Mouse (Mus musculus) forebrain, postnatal 0 days (tissue): ENCODE measurements around the gene Agk. TPM values are rescaled to one million over a fixed set of nuclear protein-coding genes. Genes with fewer than 3 reads are reported as not detected.

Experiments used
- ATAC-seq: fragments of 200-750 bp; cut with Nextera tagmentation; 2 replicates; pipeline ENCODE4 v1.8.0; 2017; ENCODE audit warnings: mild to moderate bottlenecking, moderate library complexity
- DNase-seq: peaks from one replicate; pipeline ENCODE4 v3.0.0-alpha.2; 2015
- H3K27ac ChIP-seq: fragments of 300-500 bp; sonication (generic); 2 replicates; pipeline ENCODE4 v1.5.1; 2014; ENCODE audit warnings: low read depth, mild to moderate bottlenecking, antibody characterized with exemption, low read length, moderate library complexity, mixed read lengths
- H3K27me3 ChIP-seq: fragments of 300-500 bp; sonication (generic); 2 replicates; pipeline ENCODE4 v1.6.1; 2014; ENCODE audit warnings: mild to moderate bottlenecking, low read length, mixed read lengths; ENCODE audit not compliant: insufficient read depth
- H3K36me3 ChIP-seq: fragments of 300-500 bp; sonication (generic); 2 replicates; pipeline ENCODE4 v1.6.1; 2014; ENCODE audit warnings: mild to moderate bottlenecking, moderate library complexity; ENCODE audit not compliant: insufficient read depth
- H3K4me1 ChIP-seq: fragments of 300-500 bp; sonication (generic); 2 replicates; pipeline ENCODE4 v1.6.1; 2014; ENCODE audit warnings: antibody characterized with exemption; ENCODE audit not compliant: insufficient read depth
- H3K4me2 ChIP-seq: fragments of 300-500 bp; sonication (generic); 2 replicates; pipeline ENCODE4 v1.6.1; 2014; ENCODE audit warnings: low read depth, mild to moderate bottlenecking, moderate library complexity
- H3K4me3 ChIP-seq: fragments of 300-500 bp; sonication (generic); 2 replicates; pipeline ENCODE4 v1.5.1; 2014; ENCODE audit warnings: low read depth, low read length, mixed read lengths
- H3K9ac ChIP-seq: fragments of 300-500 bp; sonication (generic); 2 replicates; pipeline ENCODE4 v1.6.1; 2014; ENCODE audit warnings: mild to moderate bottlenecking
- H3K9me3 ChIP-seq: fragments of 300-500 bp; sonication (generic); 2 replicates; pipeline ENCODE4 v1.6.1; 2016; ENCODE audit warnings: low read length
- CTCF ChIP-seq: sonication (generic); IDR thresholded peaks from 2 replicates; pipeline ENCODE4 v1.5.1; 2016; ENCODE audit warnings: antibody characterized with exemption, control low read depth, low read depth
- WGBS: fragments of 180-500 bp; shearing (Covaris S2); extraction: QIAGEN DNeasy Blood & Tissue Kit; methylation state at CpG from one replicate; pipeline ENCODE4 v1.1.7; 2014; 5-methylcytosine and 5-hydroxymethylcytosine counted together
- polyA plus RNA-seq: library from polyadenylated mRNA; unstranded; fragments of >200 nt; fragmentation: Nextera tagmentation; extraction: Ambion mirVana; gene quantifications from 2 replicates; pipeline ENCODE4 v1.2.1, GENCODE M21; 2015
- total RNA-seq: library from RNA; depleted of rRNA; stranded (reverse); fragments of >200 nt; gene quantifications from 2 replicates; pipeline ENCODE4 v1.2.3, GENCODE M21; 2014

The Agk gene
- total and polyA plus RNA-seq, 2 experiments from 2014 or later: 60.5 to 73.8 TPM

GRCm38 (mm10) chr6:40336735-40337731, 12.1 kb downstream of the Agk start:
- Histone ChIP-seq H3K9me3 (no peaks in the 10 kb centered on the region), H3K4me1 (0 out of 2 replicates have a peak, but pooled peaks cover 2% of the 10 kb centered on the region), H3K27me3 (no peaks in the 10 kb centered on the region), H3K4me3 (no peak overlapping the region), H3K36me3 (peaks cover 25% of the 10 kb centered on the region), H3K27ac (peak overlapping the region; percentile 75), H3K4me2 (no peak overlapping the region), H3K9ac (no peak overlapping the region)
- ATAC-seq (peak; percentile 91), DNase-seq (peak; percentile 6)
- TF ChIP-seq CTCF: no peak
- WGBS: 77% methylated on average over 6 of the region's 6 CpGs

- no peak for TF ChIP-seq CTCF
- H3K27ac ChIP-seq: no peak overlapping the region
- no peaks in the 10 kb centered on the region for H3K9me3 ChIP-seq
- no peaks in the 10 kb centered on the region for H3K27me3 ChIP-seq
- H3K4me3 ChIP-seq: no peak overlapping the region
- ATAC-seq (peak; percentile 87), DNase-seq (peak; percentile 76)
- peaks cover 3% of the 10 kb centered on the region; the same call in 1 of the 2 replicates for H3K36me3 ChIP-seq
- no peak overlapping the region for H3K9ac ChIP-seq
- H3K4me2 ChIP-seq: no peak overlapping the region
- 55% methylated on average over 10 of the region's 10 CpGs for WGBS
- 0 out of 2 replicates have a peak, but pooled peaks cover 7% of the 10 kb centered on the region for H3K4me1 ChIP-seq
These were observed 22.2 kb downstream of the Agk start for GRCm38 (mm10) chr6:40346959-40347771.

- ATAC-seq (peak; percentile 72), DNase-seq (no peak)
- Histone ChIP-seq H3K36me3 (peaks cover 8% of the 10 kb centered on the region), H3K4me3 (no peak overlapping the region), H3K9ac (no peak overlapping the region), H3K4me2 (no peak overlapping the region), H3K27me3 (no peaks in the 10 kb centered on the region), H3K27ac (no peak overlapping the region), H3K9me3 (no peaks in the 10 kb centered on the region), H3K4me1 (0 out of 2 replicates have a peak, but pooled peaks cover 7% of the 10 kb centered on the region)
- TF ChIP-seq CTCF: no peak
- 30% methylated on average over 1 of the region's 1 CpGs for WGBS
These were observed 22.8 kb downstream of the Agk start for GRCm38 (mm10) chr6:40347772-40348111.

- no peak overlapping the region for H3K4me3 ChIP-seq
- no peak for TF ChIP-seq CTCF
- H3K27me3 ChIP-seq: no peaks in the 10 kb centered on the region
- DNase-seq: no peak
- H3K9me3 ChIP-seq: no peaks in the 10 kb centered on the region
- H3K9ac ChIP-seq: no peak overlapping the region
- H3K4me1 ChIP-seq: 0 out of 2 replicates have a peak, but pooled peaks cover 7% of the 10 kb centered on the region
- no peak overlapping the region for H3K27ac ChIP-seq
- peaks cover 10% of the 10 kb centered on the region for H3K36me3 ChIP-seq
- no peak for ATAC-seq
- H3K4me2 ChIP-seq: no peak overlapping the region
These were observed 25.1 kb downstream of the Agk start for GRCm38 (mm10) chr6:40350041-40350440.

GRCm38 (mm10) chr6:40350856-40351255, 25.9 kb downstream of the Agk start:
- no peak overlapping the region for H3K9ac ChIP-seq
- no peak for TF ChIP-seq CTCF
- no peak for ATAC-seq
- no peaks in the 10 kb centered on the region for H3K27me3 ChIP-seq
- no peak overlapping the region for H3K4me2 ChIP-seq
- H3K9me3 ChIP-seq: no peaks in the 10 kb centered on the region
- peaks cover 10% of the 10 kb centered on the region for H3K36me3 ChIP-seq
- no peak overlapping the region for H3K27ac ChIP-seq
- H3K4me1 ChIP-seq: 0 out of 2 replicates have a peak, but pooled peaks cover 7% of the 10 kb centered on the region
- no peak overlapping the region for H3K4me3 ChIP-seq
- no peak for DNase-seq

GRCm38 (mm10) chr6:40353360-40353759, 28.4 kb downstream of the Agk start:
- Histone ChIP-seq H3K9me3 (no peaks in the 10 kb centered on the region), H3K27me3 (no peaks in the 10 kb centered on the region), H3K4me2 (no peak overlapping the region), H3K4me3 (no peak overlapping the region), H3K9ac (no peak overlapping the region), H3K4me1 (no peaks in the 10 kb centered on the region), H3K36me3 (peaks cover 10% of the 10 kb centered on the region), H3K27ac (no peak overlapping the region)
- ATAC-seq (no peak), DNase-seq (peak; percentile 9)
- 94% methylated on average over 7 of the region's 7 CpGs for WGBS
- peak; percentile 49 for TF ChIP-seq CTCF
